Mouse (Mus musculus) embryo, embryonic 10.5 days (tissue): ENCODE results near the gene D10Jhu81e.
"Not testable (repeated sequence)": the region's sequence is repeated elsewhere in the genome, so short reads cannot be mapped to it uniquely, and the experiment has no call there.

Source experiments
- DNase-seq: peaks from one replicate; pipeline ENCODE4 v3.0.0-alpha.2; 2015; ENCODE audit warnings: low spot score

The D10Jhu81e gene

DNA sequence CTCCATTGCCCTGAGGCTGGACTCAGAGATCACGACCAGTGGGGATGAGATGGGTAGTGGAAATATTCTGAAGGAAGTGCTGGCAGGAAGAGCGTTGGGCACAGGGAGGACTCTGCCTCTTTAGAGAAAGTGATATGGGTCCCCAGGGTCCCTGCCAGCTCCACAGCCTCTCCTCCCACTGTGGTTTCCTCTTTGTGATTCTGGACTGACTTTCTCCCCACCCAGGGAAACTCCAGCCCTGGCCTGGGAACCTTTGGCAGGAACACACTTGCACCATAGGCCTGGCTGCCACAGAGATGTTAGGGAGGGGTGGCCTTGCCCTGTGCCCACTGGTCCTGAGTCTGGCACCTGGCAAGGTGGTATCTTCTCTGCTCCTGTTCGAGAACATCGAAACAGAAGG, 39.6 kb downstream of the D10Jhu81e start:
- DNase-seq = no peak

- DNase-seq = no peak
Observed at GRCm38 (mm10) chr10:78129423-78129822, 40.2 kb downstream of the D10Jhu81e start.

- DNase-seq = no peak
Observed at GRCm38 (mm10) chr10:78128647-78129046, 40.9 kb downstream of the D10Jhu81e start.

DNA sequence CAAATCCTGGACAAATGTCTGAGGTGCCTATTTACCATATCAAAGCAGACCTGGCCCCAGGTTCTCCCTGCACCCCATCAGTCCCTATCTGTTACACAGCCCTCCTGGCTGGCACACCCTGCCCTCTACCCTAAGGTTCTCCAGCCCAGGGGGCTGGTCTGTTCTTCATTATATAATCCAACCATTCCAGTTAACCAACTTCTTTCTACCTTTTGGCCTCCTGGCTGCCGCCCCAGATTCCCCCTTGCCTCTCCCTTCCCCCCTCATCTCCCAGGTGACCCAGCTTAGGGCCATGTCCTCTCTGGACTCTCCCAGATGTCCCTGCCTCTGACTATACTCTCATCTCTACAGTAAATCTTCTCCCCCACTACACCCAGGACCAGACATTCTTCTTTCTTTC, 41.7 kb downstream of the D10Jhu81e start:
- DNase-seq = no peak

- DNase-seq = no peak
Observed at GRCm38 (mm10) chr10:78127046-78127870, 42.3 kb downstream of the D10Jhu81e start.

DNA sequence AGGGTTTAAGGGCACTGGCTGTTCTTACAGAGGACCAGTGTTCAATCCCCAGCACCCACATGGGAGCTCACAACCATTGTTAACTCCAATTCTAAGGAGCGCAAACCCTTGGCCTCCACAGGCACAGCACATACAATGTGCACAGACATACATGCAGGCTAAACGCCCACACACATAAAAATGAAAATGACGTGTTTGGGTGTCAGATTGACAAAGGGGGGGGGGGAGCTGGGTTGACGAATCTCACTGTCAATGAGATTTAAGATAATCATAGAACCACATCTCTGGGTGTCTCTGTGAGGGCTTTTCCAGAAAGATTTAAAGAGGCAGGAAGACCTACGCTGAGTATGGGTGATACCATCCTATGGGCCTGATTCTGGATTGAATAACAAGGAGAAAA, 43.3 kb downstream of the D10Jhu81e start:
- no peak for DNase-seq

GRCm38 (mm10) chr10:78125061-78125460, 44.5 kb downstream of the D10Jhu81e start:
- DNase-seq = not testable (repeated sequence)

DNA sequence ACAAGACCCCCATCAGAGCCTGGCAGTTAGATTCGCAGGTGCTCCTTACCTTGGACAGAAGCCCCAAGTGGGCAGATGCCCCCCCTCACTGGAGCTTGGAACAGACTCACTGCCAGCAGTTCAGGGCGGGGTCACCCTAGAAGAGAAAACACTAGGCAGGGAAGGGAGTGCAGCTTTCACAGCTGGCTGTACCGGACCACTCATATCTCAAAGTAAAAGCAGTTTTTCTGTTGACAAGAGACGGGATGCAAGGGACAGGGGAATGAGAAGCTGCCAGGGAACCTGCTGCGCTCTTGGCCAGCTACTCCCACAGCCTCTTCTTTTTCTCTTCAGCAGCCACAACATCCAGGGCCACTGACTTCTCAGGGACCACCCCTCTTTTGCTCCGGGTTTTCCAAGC, 45.4 kb downstream of the D10Jhu81e start:
- not testable (repeated sequence) for DNase-seq

GRCm38 (mm10) chr10:78119422-78119821, 50.2 kb downstream of the D10Jhu81e start:
- DNase-seq = no peak

DNA sequence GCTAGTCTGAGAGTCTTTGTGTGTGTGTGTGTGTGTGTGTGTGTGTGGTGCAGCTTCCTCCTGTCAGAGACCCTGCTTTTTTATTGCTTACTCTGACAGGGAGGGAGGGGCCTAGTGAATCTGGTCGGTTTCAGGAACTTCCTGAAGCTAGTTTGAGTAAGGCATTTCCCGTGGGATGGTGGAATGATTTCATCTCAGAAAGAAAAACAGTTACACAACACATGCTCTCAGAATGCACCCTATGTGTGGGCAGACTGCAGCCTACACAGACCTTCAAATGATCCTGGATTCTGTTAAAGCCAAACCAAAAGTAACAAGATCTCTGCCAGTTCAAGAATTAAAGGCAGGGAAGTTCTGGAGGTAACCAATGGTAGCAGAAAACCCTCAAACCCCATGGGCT, 54.4 kb downstream of the D10Jhu81e start:
- no peak for DNase-seq

- DNase-seq = no peak
Observed at GRCm38 (mm10) chr10:78114521-78115092, 55.0 kb downstream of the D10Jhu81e start.
